Mouse (Mus musculus) midbrain, embryonic 16.5 days (tissue): Measurements from ENCODE around the gene Inafm2. TPM values are rescaled to one million over a fixed set of nuclear protein-coding genes. Genes with fewer than 3 reads are reported as not detected.

Source experiments
- ATAC-seq: fragments of 200-750 bp; cut with Nextera tagmentation; 2 replicates; pipeline ENCODE4 v1.8.0; 2017; ENCODE audit warnings: moderate TSS enrichment
- H3K27ac ChIP-seq: fragments of 300-500 bp; sonication (generic); 2 replicates; pipeline ENCODE4 v1.5.1; 2014; ENCODE audit warnings: mild to moderate bottlenecking, low read length, mixed read lengths
- H3K27me3 ChIP-seq: fragments of 300-500 bp; sonication (generic); 2 replicates; pipeline ENCODE4 v1.6.1; 2014; ENCODE audit warnings: low read depth, low read length, mixed read lengths; ENCODE audit not compliant: control insufficient read depth, insufficient read depth
- H3K36me3 ChIP-seq: fragments of 300-500 bp; sonication (generic); 2 replicates; pipeline ENCODE4 v1.6.1; 2014; ENCODE audit warnings: mild to moderate bottlenecking, low read length, moderate library complexity, mixed read lengths; ENCODE audit not compliant: control insufficient read depth, insufficient read depth
- H3K4me1 ChIP-seq: fragments of 300-500 bp; sonication (generic); 2 replicates; pipeline ENCODE4 v1.6.1; 2014; ENCODE audit warnings: mild to moderate bottlenecking, low read length, mixed read lengths; ENCODE audit not compliant: control insufficient read depth, insufficient read depth
- H3K4me2 ChIP-seq: fragments of 300-500 bp; sonication (generic); 2 replicates; pipeline ENCODE4 v1.6.1; 2014; ENCODE audit warnings: mild to moderate bottlenecking, low read length, mixed read lengths
- H3K4me3 ChIP-seq: fragments of 300-500 bp; sonication (generic); 2 replicates; pipeline ENCODE4 v1.5.1; 2014; ENCODE audit warnings: low read depth, mild to moderate bottlenecking, low read length, moderate library complexity, mixed read lengths
- H3K9ac ChIP-seq: fragments of 300-500 bp; sonication (generic); 2 replicates; pipeline ENCODE4 v1.6.1; 2014; ENCODE audit warnings: low read depth, low read length, mixed read lengths
- H3K9me3 ChIP-seq: fragments of 300-500 bp; sonication (generic); replicated peaks from 2 replicates; pipeline ENCODE4 v1.6.1; 2014; ENCODE audit warnings: mild to moderate bottlenecking, low read length, mixed read lengths; ENCODE audit not compliant: control insufficient read depth, poor library complexity, severe bottlenecking
- WGBS: fragments of 180-500 bp; shearing (Covaris S2); extraction: QIAGEN DNeasy Blood & Tissue Kit; methylation state at CpG from one replicate; pipeline ENCODE4 v1.1.7; 2014; 5-methylcytosine and 5-hydroxymethylcytosine counted together
- polyA plus RNA-seq: library from polyadenylated mRNA; unstranded; fragments of >200 nt; fragmentation: Nextera tagmentation; extraction: Ambion mirVana; gene quantifications from 2 replicates; pipeline ENCODE4 v1.2.1, GENCODE M21; 2015

Gene Inafm2
- polyA plus RNA-seq, 1 experiment from 2014 or later, result 17.9 TPM

- Histone ChIP-seq H3K4me3 (no peak overlapping the region), H3K4me1 (no peaks in the 10 kb centered on the region), H3K4me2 (no peak overlapping the region), H3K27ac (no peak overlapping the region), H3K36me3 (no peaks in the 10 kb centered on the region), H3K27me3 (peaks cover 2% of the 10 kb centered on the region; the same call in 1 of the 2 replicates), H3K9ac (no peak overlapping the region), H3K9me3 (no peaks in the 10 kb centered on the region)
- ATAC-seq, result no peak
- WGBS, result 83% methylated on average over 5 of the region's 5 CpGs
These were observed 13.6 kb upstream of the Inafm2 start for GRCm38 (mm10) chr2:118731981-118732380.

- 39% methylated on average over 5 of the region's 5 CpGs for WGBS
- peaks cover 2% of the 10 kb centered on the region; the same call in 1 of the 2 replicates for H3K27me3 ChIP-seq
- no peaks in the 10 kb centered on the region for H3K4me1 ChIP-seq
- no peak for ATAC-seq
- no peak overlapping the region for H3K9ac ChIP-seq
- H3K4me3 ChIP-seq, result no peak overlapping the region
- H3K27ac ChIP-seq, result no peak overlapping the region
- no peaks in the 10 kb centered on the region for H3K9me3 ChIP-seq
- no peaks in the 10 kb centered on the region for H3K36me3 ChIP-seq
- no peak overlapping the region for H3K4me2 ChIP-seq
These were observed 12.2 kb upstream of the Inafm2 start for GRCm38 (mm10) chr2:118733341-118733740.

GRCm38 (mm10) chr2:118740341-118740740, 5.2 kb upstream of the Inafm2 start:
- Histone ChIP-seq H3K27ac (no peak overlapping the region), H3K4me2 (no peak overlapping the region), H3K4me1 (peaks cover 8% of the 10 kb centered on the region), H3K9ac (no peak overlapping the region), H3K27me3 (peaks cover 4% of the 10 kb centered on the region; the same call in 1 of the 2 replicates), H3K4me3 (no peak overlapping the region), H3K36me3 (no peaks in the 10 kb centered on the region), H3K9me3 (no peaks in the 10 kb centered on the region)
- no peak for ATAC-seq
- WGBS, result 71% methylated on average over 3 of the region's 3 CpGs

- Histone ChIP-seq H3K9me3 (no peaks in the 10 kb centered on the region), H3K9ac (no peak overlapping the region), H3K27me3 (peaks cover 4% of the 10 kb centered on the region; the same call in 1 of the 2 replicates), H3K4me2 (no peak overlapping the region), H3K27ac (no peak overlapping the region), H3K36me3 (no peaks in the 10 kb centered on the region), H3K4me1 (peaks cover 8% of the 10 kb centered on the region), H3K4me3 (no peak overlapping the region)
- no peak for ATAC-seq
- 72% methylated on average over 9 of the region's 9 CpGs for WGBS
These were observed 4.4 kb upstream of the Inafm2 start for GRCm38 (mm10) chr2:118741183-118741582.

- Histone ChIP-seq H3K9me3 (no peaks in the 10 kb centered on the region), H3K27me3 (peaks cover 4% of the 10 kb centered on the region; the same call in 1 of the 2 replicates), H3K4me1 (peaks cover 20% of the 10 kb centered on the region), H3K36me3 (no peaks in the 10 kb centered on the region), H3K9ac (no peak overlapping the region), H3K4me3 (no peak overlapping the region), H3K4me2 (no peak overlapping the region), H3K27ac (no peak overlapping the region)
- no peak for ATAC-seq
- WGBS, result 26% methylated on average over 8 of the region's 8 CpGs
These were observed 2.2 kb upstream of the Inafm2 start for GRCm38 (mm10) chr2:118743261-118743943.

GRCm38 (mm10) chr2:118744621-118745020, 937 bp upstream of the Inafm2 start:
- H3K27me3 ChIP-seq, result peaks cover 4% of the 10 kb centered on the region; the same call in 1 of the 2 replicates
- 10% methylated on average over 7 of the region's 7 CpGs for WGBS
- no peak overlapping the region; the same call in 1 of the 2 replicates for H3K4me3 ChIP-seq
- H3K36me3 ChIP-seq, result no peaks in the 10 kb centered on the region
- peaks cover 31% of the 10 kb centered on the region for H3K4me1 ChIP-seq
- no peak overlapping the region for H3K27ac ChIP-seq
- H3K9ac ChIP-seq, result no peak overlapping the region
- no peak for ATAC-seq
- no peaks in the 10 kb centered on the region for H3K9me3 ChIP-seq
- peak overlapping the region; percentile 94 for H3K4me2 ChIP-seq

GRCm38 (mm10) chr2:118745915-118746901, 650 bp downstream of the Inafm2 start:
- H3K4me3 ChIP-seq, result peak overlapping the region; percentile 90
- ATAC-seq, result peak; percentile 61
- H3K9ac ChIP-seq, result peak overlapping the region; percentile 95
- H3K36me3 ChIP-seq, result no peaks in the 10 kb centered on the region
- peaks cover 33% of the 10 kb centered on the region for H3K4me1 ChIP-seq
- H3K9me3 ChIP-seq, result no peaks in the 10 kb centered on the region
- peak overlapping the region; percentile 77 for H3K27ac ChIP-seq
- H3K27me3 ChIP-seq, result peaks cover 4% of the 10 kb centered on the region; the same call in 1 of the 2 replicates
- under 1% methylated on average over 101 of the region's 113 CpGs for WGBS
- peak overlapping the region; percentile 94 for H3K4me2 ChIP-seq

GRCm38 (mm10) chr2:118747301-118747960, 1.9 kb downstream of the Inafm2 start:
- Histone ChIP-seq H3K27me3 (0 out of 2 replicates have a peak, but pooled peaks cover 4% of the 10 kb centered on the region), H3K4me3 (peak overlapping the region; percentile 90), H3K9me3 (no peaks in the 10 kb centered on the region), H3K4me1 (peaks cover 33% of the 10 kb centered on the region), H3K27ac (no peak overlapping the region), H3K4me2 (peak overlapping the region; percentile 94), H3K9ac (no peak overlapping the region), H3K36me3 (no peaks in the 10 kb centered on the region)
- WGBS, result 30% methylated on average over 10 of the region's 10 CpGs
- no peak for ATAC-seq
